Mouse (Mus musculus) limb, embryonic 10.5 days (tissue): ENCODE data around the gene Syt12. TPM values are rescaled to one million over a fixed set of nuclear protein-coding genes. Genes with fewer than 3 reads are reported as not detected.
A peak's percentile ranks its signal among the peaks of the same experiment; 100 is the strongest.

ENCODE experiments used
- DNase-seq: peaks from one replicate; pipeline ENCODE4 v3.0.0-alpha.2; 2017; ENCODE audit warnings: low spot score
- H3K27ac ChIP-seq: fragments of 300-500 bp; sonication (generic); 2 replicates; pipeline ENCODE4 v1.5.1; 2016; ENCODE audit warnings: mild to moderate bottlenecking
- H3K27me3 ChIP-seq: fragments of 300-500 bp; sonication (generic); 2 replicates; pipeline ENCODE4 v1.6.1; 2016; ENCODE audit warnings: low read depth, mild to moderate bottlenecking; ENCODE audit not compliant: poor library complexity, severe bottlenecking
- H3K36me3 ChIP-seq: fragments of 300-500 bp; sonication (generic); 2 replicates; pipeline ENCODE4 v1.6.1; 2016; ENCODE audit warnings: mild to moderate bottlenecking, moderate library complexity
- H3K4me1 ChIP-seq: fragments of 300-500 bp; sonication (generic); 2 replicates; pipeline ENCODE4 v1.6.1; 2016
- H3K4me3 ChIP-seq: fragments of 300-500 bp; sonication (generic); 2 replicates; pipeline ENCODE4 v1.5.1; 2016; ENCODE audit warnings: mild to moderate bottlenecking, moderate library complexity
- H3K9me3 ChIP-seq: fragments of 300-500 bp; sonication (generic); replicated peaks from 2 replicates; pipeline ENCODE4 v1.6.1; 2016; ENCODE audit warnings: mild to moderate bottlenecking
- WGBS: fragments of 180-500 bp; shearing (Covaris S2); methylation state at CpG from one replicate; pipeline ENCODE4 v1.1.7; 2016; 5-methylcytosine and 5-hydroxymethylcytosine counted together
- polyA plus RNA-seq: library from polyadenylated mRNA; unstranded; fragments of >200 nt; fragmentation: Nextera tagmentation; extraction: Ambion mirVana; gene quantifications from 2 replicates; pipeline ENCODE4 v1.2.1, GENCODE M21; 2016

Syt12 gene
- polyA plus RNA-seq, 1 experiment from 2014 or later: 0.95 TPM

DNA sequence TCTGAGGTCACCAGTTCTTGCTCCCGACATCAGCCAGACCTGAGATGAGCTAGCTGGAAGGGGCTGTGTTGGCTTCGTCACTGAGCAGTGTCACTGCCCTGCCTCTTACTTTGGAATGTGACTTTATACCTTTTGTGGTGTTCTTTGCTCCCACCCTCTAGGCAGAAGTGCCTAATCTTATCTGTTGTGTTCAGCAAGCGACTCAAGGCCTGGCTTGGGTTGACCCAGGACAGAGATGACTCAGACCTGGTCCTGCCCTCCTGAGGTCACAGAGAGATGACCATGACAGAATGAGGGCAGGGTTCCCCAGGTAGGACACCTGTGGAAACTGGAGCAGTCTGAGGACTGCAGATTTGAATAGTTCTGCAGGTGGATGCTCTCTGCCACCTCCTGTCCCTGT lies 41.0 kb downstream of the Syt12 start:
- Histone ChIP-seq H3K4me1 (peaks cover 33% of the 10 kb centered on the region), H3K27ac (no peak overlapping the region), H3K4me3 (no peak overlapping the region), H3K9me3 (no peaks in the 10 kb centered on the region), H3K27me3 (0 out of 2 replicates have a peak, but pooled peaks cover 3% of the 10 kb centered on the region), H3K36me3 (peaks cover 34% of the 10 kb centered on the region)
- DNase-seq: no peak
- 91% methylated on average over 3 of the region's 3 CpGs for WGBS

DNA sequence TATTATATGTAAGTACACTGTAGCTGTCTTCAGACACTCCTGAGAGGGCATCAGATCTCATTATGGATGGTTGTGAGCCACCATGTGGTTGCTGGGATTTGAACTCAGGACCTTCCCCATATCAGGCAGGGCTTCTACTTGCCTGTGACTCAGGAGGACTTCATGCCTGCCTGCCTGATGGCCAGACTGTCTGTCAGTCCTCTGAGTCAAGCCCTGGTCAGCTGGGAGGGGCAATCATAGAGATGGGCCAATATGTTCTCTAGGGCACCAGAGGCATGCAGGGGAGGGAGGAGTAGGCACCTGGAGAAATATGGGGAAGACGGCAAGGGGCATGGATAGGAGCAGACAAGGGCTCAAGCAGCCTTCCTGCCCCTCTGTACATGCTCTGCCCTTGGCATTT lies 42.2 kb downstream of the Syt12 start:
- H3K36me3 ChIP-seq: peaks cover 44% of the 10 kb centered on the region
- H3K4me3 ChIP-seq: no peak overlapping the region
- H3K9me3 ChIP-seq: no peaks in the 10 kb centered on the region
- H3K27me3 ChIP-seq: no peaks in the 10 kb centered on the region
- WGBS: 89% methylated on average over 1 of the region's 1 CpGs
- no peak overlapping the region for H3K27ac ChIP-seq
- DNase-seq: no peak
- H3K4me1 ChIP-seq: peaks cover 24% of the 10 kb centered on the region

DNA sequence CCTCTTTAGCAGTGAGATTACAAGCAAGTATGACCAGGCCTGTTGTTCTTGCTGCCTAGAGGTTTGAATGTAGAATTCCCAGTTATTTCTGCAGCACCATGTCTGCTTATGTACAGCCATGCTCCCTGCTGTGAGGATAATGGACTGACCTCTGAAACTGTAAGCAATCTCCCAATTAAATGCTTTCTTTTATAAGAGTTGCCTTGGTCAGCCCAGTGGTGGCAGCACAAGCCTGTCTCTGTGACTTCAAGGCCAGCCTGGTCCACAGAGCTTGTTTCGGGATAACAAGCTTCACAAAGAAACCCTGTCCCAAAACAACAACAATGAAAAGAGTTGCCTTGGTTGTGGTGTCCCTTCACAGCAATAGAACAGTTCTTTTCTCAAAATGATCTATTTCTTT lies 43.5 kb downstream of the Syt12 start:
- H3K27me3 ChIP-seq: no peaks in the 10 kb centered on the region
- peaks cover 52% of the 10 kb centered on the region for H3K36me3 ChIP-seq
- H3K4me3 ChIP-seq: no peak overlapping the region
- H3K27ac ChIP-seq: no peak overlapping the region
- peaks cover 11% of the 10 kb centered on the region for H3K4me1 ChIP-seq
- 90% methylated on average over 1 of the region's 1 CpGs for WGBS
- H3K9me3 ChIP-seq: no peaks in the 10 kb centered on the region
- no peak for DNase-seq

DNA sequence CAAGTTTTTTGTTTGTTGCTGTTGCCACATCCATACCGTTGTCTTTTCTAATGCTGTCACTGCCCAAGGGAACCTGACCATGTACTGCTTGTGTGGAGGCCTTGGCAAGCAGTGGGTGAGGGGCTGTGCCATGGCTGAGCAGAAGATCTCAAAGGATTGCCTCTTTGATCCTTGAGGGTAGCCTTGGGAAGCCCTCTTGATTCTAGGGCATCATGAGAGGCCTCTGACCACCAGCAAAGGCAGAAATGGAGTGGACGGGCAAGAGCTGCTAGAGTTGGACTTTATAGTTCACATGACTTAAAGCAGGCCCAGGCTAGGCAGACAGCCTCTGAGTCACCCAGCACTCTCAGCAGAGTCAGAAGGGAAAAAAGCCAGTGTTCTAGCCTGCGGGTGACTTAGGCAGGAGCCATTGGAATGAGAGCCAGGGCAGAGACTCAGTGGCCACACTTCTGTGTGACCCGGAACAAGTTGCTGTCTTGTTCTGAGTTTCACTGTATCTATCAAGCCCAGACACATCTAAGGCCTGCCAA lies 47.1 kb downstream of the Syt12 start:
- WGBS: 94% methylated on average over 4 of the region's 4 CpGs
- no peak for DNase-seq
- Histone ChIP-seq H3K9me3 (no peaks in the 10 kb centered on the region), H3K27ac (no peak overlapping the region), H3K36me3 (peaks cover 58% of the 10 kb centered on the region), H3K4me1 (no peaks in the 10 kb centered on the region), H3K4me3 (no peak overlapping the region), H3K27me3 (no peaks in the 10 kb centered on the region)

DNA sequence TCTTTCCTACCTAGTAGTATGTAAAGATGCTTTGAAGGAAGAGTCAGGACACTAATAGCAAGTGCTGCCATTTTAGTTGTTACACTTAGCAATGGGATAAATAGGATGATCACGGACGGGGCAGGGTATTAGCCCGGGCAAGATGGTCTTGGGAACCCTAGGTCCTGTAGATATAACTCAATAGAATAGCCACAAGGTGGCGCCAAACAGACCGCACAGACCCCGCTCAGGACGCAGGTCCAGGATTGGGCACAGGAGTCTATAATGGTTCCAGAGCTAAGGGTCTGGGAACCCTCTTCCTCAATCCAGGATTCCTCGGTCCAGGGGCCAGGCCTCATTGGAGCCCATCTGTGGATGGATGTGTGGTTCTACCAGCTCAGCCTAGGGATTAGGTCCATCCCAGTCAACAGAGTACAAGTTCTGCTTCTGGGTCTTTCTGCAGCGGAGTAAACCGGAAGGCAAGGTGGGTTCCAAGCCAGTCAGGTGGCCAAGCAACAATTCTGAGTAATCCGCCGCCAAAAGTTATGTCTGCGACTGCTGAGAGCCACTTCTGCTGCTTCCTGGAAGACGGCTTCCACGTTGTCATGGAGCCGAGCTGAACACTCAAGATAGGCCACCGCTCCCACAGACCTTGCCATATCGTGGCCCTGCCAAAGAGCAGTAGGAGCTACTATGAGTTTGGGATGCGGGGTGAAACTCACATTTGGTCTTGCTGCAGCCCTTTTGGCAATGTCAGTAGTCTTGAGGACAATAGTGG lies 51.5 kb downstream of the Syt12 start:
- Histone ChIP-seq H3K4me1 (no peaks in the 10 kb centered on the region), H3K27ac (no peak overlapping the region), H3K27me3 (no peaks in the 10 kb centered on the region), H3K36me3 (peaks cover 56% of the 10 kb centered on the region), H3K4me3 (no peak overlapping the region), H3K9me3 (no peaks in the 10 kb centered on the region)
- WGBS: 78% methylated on average over 19 of the region's 19 CpGs
- peak; percentile 59 for DNase-seq

DNA sequence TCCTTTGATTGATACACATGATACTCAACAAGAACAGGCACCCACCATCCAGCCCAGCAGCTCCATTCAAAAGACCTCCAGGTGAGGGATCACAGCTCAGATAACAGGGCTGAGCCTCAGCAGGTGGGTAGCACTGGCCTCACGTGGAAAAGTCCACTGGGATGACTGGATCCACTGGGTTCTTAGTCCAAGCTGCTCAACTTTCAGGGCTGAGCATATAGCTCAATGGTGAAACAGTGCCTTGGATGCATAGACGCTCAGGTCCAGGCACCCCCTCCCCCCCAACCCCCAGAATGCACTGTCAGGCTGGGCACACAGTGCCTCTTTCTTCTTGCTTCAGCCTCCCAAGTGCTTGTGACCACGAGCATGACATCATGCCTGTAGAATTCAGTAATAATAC lies 54.2 kb downstream of the Syt12 start:
- WGBS: 86% methylated on average over 3 of the region's 3 CpGs
- no peaks in the 10 kb centered on the region for H3K4me1 ChIP-seq
- H3K27me3 ChIP-seq: no peaks in the 10 kb centered on the region
- no peak overlapping the region for H3K4me3 ChIP-seq
- DNase-seq: no peak
- no peaks in the 10 kb centered on the region for H3K9me3 ChIP-seq
- no peak overlapping the region for H3K27ac ChIP-seq
- H3K36me3 ChIP-seq: peaks cover 46% of the 10 kb centered on the region

DNA sequence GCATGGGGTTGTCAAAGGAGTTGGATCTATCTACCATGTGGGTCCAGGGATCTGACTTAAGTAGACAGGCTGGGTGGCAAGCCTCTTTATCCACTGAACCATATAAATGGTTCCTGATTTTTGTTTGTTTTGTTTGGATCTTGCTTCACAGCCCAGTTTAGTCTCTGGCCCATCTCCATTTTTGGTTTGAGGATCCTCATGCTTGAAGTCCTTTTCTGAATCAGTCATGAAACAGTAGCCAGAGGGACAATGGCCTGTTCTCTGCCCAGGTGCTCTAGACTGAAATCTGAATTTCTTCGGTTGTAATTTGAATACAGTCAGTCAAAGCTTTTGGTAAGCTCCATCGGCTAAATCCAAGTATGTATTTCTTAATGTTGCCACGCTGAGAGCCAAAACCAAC lies 54.7 kb downstream of the Syt12 start:
- peaks cover 42% of the 10 kb centered on the region for H3K36me3 ChIP-seq
- WGBS: 95% methylated on average over 3 of the region's 3 CpGs

DNA sequence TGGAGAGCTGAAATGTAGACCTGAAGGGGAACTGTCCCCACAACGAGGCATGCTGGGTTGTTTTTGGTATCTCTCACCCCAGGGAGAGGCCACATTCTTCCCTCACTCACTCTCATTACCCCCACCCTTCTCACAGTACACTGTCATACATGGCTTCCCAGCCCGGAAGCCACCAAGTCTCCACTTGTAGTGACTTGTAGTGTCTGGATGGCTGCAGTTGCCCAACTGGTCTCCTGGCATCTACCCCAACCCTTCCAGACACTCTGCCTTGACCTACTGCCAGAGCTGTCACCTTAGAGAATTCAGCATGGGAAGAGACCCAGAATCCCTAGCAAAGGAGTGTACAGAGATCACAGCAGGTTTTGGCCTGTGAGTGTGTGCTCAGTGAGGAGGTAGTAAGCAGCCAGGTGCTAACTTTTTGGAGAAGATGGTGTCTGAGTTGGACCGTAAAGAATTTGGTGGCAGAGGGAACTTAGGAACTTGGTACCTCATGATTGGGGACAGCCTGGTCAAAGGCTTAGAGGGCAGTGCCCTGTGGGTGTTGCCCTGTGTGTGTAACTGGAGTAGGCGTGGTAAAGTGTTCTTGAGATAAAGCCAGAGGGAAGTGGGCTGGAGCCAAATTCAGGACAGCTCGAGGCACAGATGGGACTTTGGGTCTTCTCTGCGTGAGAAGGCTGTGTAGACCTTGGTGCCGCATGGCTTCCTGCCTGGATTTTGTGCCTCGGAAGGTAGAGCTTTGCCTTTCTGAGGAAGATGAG lies 56.9 kb downstream of the Syt12 start:
- Histone ChIP-seq H3K4me1 (no peaks in the 10 kb centered on the region), H3K4me3 (no peak overlapping the region), H3K27me3 (no peaks in the 10 kb centered on the region), H3K9me3 (no peaks in the 10 kb centered on the region), H3K36me3 (peaks cover 26% of the 10 kb centered on the region), H3K27ac (no peak overlapping the region)
- 88% methylated on average over 8 of the region's 8 CpGs for WGBS
- no peak for DNase-seq

More for the DNA sequence above, 54.7 kb downstream of the Syt12 start:
- no peaks in the 10 kb centered on the region for H3K4me1 ChIP-seq
- DNase-seq: no peak
- no peaks in the 10 kb centered on the region for H3K9me3 ChIP-seq
- no peak overlapping the region for H3K4me3 ChIP-seq
- no peaks in the 10 kb centered on the region for H3K27me3 ChIP-seq
- H3K27ac ChIP-seq: no peak overlapping the region

DNA sequence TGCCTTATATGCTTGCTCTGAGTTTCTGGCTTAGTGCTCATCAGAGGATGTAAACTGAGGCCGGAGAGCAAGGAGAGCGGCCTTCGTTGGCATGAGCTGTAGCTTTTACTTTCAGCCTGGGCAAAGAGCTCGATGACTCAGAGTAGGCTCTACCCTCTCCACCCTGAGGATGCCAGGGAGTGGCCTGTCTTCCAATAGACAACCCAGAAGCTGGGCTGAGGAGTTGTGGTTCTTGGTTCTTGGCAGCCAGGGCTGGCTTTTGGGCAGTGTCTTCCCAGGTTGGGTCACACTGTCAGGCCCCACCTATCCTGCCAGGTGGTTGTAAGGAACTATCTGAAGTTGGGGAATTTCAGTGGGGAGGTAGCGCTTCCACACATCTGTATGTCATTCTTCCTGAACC lies 57.5 kb downstream of the Syt12 start:
- 94% methylated on average over 5 of the region's 5 CpGs for WGBS
- Histone ChIP-seq H3K4me1 (no peaks in the 10 kb centered on the region), H3K36me3 (peaks cover 20% of the 10 kb centered on the region), H3K4me3 (no peak overlapping the region), H3K9me3 (no peaks in the 10 kb centered on the region), H3K27me3 (no peaks in the 10 kb centered on the region), H3K27ac (no peak overlapping the region)
- DNase-seq: no peak

DNA sequence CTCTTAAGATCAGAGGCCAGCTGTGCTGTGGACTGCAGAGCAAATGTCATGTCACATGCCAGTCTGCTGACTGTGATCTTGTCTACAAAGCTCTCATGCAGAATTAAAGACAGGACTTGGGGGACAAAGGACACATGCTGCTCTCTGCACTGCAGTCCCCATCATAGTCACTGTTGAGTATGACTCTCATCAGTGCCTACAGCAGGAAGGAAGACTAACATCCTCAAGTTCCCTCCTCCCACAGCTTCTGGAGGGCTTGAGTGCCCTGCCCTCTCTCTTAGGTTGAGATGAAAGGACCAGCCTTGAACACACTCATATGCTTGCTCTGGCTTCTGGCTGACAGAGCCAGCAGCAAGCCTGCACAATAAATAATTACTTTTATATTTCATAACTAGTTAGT lies 59.5 kb downstream of the Syt12 start:
- H3K27me3 ChIP-seq: no peaks in the 10 kb centered on the region
- peaks cover 9% of the 10 kb centered on the region; the same call in 1 of the 2 replicates for H3K36me3 ChIP-seq
- DNase-seq: peak; percentile 21
- no peaks in the 10 kb centered on the region for H3K4me1 ChIP-seq
- no peak overlapping the region for H3K27ac ChIP-seq
- H3K9me3 ChIP-seq: no peaks in the 10 kb centered on the region
- H3K4me3 ChIP-seq: no peak overlapping the region

DNA sequence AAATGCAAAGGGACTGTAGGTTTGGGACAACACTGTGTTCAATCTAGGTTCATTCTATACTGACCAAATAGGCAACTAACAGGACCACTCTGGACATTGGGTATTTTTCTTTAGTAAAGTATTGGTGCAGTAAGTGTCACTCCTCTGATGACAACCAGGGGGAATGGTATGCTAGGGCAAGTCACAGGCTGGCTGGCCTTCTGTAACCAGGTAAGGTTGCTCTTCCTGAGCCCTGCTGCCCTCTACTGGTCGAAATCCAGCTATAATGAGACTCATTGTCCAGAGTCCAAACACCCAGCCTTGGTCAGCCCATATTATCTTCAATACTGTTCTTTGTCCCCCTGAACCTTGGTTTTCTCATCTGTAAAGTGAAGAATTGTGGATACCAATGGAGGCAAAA lies 60.1 kb downstream of the Syt12 start:
- H3K4me3 ChIP-seq: no peak overlapping the region
- H3K27me3 ChIP-seq: no peaks in the 10 kb centered on the region
- 0% methylated on average over 1 of the region's 1 CpGs for WGBS
- no peaks in the 10 kb centered on the region for H3K9me3 ChIP-seq
- no peaks in the 10 kb centered on the region for H3K4me1 ChIP-seq
- DNase-seq: peak; percentile 51
- H3K36me3 ChIP-seq: peaks cover 9% of the 10 kb centered on the region; the same call in 1 of the 2 replicates
- H3K27ac ChIP-seq: no peak overlapping the region

DNA sequence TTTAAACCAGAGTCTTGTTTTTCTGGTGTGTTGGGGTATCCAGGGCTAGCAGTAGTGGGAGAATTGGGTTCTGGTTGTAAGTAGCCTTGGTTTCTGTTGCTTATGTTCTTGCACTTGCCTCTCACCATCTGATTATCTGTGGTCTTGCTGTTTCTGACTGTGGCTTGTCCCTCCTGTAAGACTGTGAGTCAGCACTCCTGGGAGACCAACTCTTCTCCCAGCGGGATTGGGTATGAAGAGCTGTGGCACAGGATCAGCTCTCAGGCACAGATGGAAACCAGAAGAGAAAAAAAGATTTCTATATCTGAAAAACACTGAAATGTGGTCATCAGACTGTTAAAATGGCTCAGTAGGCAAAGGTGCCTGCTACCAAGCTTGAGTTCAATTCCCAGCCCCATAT lies 62.6 kb downstream of the Syt12 start:
- H3K27me3 ChIP-seq: no peaks in the 10 kb centered on the region
- no peaks in the 10 kb centered on the region for H3K9me3 ChIP-seq
- no peak overlapping the region for H3K27ac ChIP-seq
- H3K4me1 ChIP-seq: no peaks in the 10 kb centered on the region
- DNase-seq: no peak
- H3K36me3 ChIP-seq: no peaks in the 10 kb centered on the region
- WGBS: 80% methylated on average over 1 of the region's 1 CpGs
- no peak overlapping the region for H3K4me3 ChIP-seq

DNA sequence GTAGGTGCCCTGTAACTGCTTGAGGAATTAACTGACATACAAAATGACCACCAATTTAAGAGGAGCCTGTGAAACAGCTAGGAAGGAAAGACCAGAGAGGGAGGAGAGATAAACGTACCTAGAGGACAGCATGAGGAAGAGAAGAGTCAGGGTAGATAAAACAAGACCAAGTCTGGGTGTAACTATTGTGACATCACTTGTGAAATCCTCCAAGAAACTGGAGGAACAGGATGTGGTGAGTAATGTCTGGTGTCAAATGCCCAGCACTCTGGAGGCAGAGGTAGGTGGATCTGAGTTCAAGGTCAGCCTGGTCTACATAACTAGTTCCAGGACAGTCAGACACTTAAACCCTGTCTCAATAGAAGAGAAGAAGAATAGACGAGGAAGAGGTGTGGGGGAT lies 68.2 kb downstream of the Syt12 start:
- no peak for DNase-seq
- Histone ChIP-seq H3K27ac (no peak overlapping the region), H3K27me3 (no peaks in the 10 kb centered on the region), H3K4me1 (no peaks in the 10 kb centered on the region), H3K4me3 (no peak overlapping the region), H3K9me3 (no peaks in the 10 kb centered on the region), H3K36me3 (no peaks in the 10 kb centered on the region)
- 62% methylated on average over 2 of the region's 2 CpGs for WGBS
